In genomic region chr12:88376820-88377219, GRCm38 (mm10) we compare ENCODE assay signal across 9 mouse cellular contexts. TPM values are rescaled to one million over a fixed set of nuclear protein-coding genes. Genes with fewer than 3 reads are reported as not detected.
DNase-seq lines count a peak whose midpoint lies in the region; ATAC-seq and TF ChIP-seq lines count a peak whose summit lies in the region.
"Had no signal": no experiment of that assay in that cellular context is flagged by ENCODE, and none has a peak within 500 bp of the region (broad histone marks: within the 10 kb centered on the region; RNA-seq: fewer than 3 reads in every experiment).

No protein-coding gene starts in this region.

- H3K9me3 ChIP-seq in hindbrain, postnatal 0 days (ENCODE audit: low read length), result no peaks in the 10 kb centered on the region

- no peak overlapping the region for H3K9ac ChIP-seq in hindbrain, postnatal 0 days (replicated peaks; ENCODE audit: low read length)

- H3K4me2 ChIP-seq in hindbrain, postnatal 0 days (ENCODE audit: low read depth, low read length), result no peak overlapping the region

- peaks cover 7% of the 10 kb centered on the region; the same call in 1 of the 2 replicates for H3K36me3 ChIP-seq in hindbrain, postnatal 0 days (ENCODE audit: insufficient read depth, low read length)

- DNase-seq in frontal cortex, postnatal 10 days (ENCODE audit: low spot score in 2 of 2), result no peak
- DNase-seq in right cerebral cortex, postnatal 14 days, result peak; percentile 33
- no peak for DNase-seq in right cerebral cortex, adult 18-20 months
- DNase-seq in hindbrain, postnatal 0 days (ENCODE audit: low spot score), result peak; percentile 70
- peak; percentile 22 for DNase-seq in neural tube, embryonic 10.5 days (ENCODE audit: extremely low spot score, low spot score)
- DNase-seq in gastrocnemius, adult 8-10 months (ENCODE audit: low spot score in 2 of 2), result no peak
- no peak for DNase-seq in urinary bladder, postnatal 36 days (ENCODE audit: low spot score in 2 of 2)

- no peaks in the 10 kb centered on the region for H3K4me1 ChIP-seq in hindbrain, postnatal 0 days (ENCODE audit: insufficient read depth, low read length)

- no peak overlapping the region for H3K4me3 ChIP-seq in hindbrain, postnatal 0 days (ENCODE audit: low read length)

- H3K27ac ChIP-seq in hindbrain, postnatal 0 days, result no peak overlapping the region

- WGBS in hindbrain, postnatal 0 days, result 28% methylated on average over 10 of the region's 10 CpGs

- peak; percentile 69 for TF ChIP-seq CTCF in hindbrain, postnatal 0 days (IDR thresholded peaks at IDR 0.05; ENCODE audit: low read depth)

- ATAC-seq in frontal cortex, adult (ENCODE audit: low TSS enrichment), result peak; percentile 65
- no peak for ATAC-seq in hindbrain, postnatal 0 days

- no peaks in the 10 kb centered on the region for H3K27me3 ChIP-seq in hindbrain, postnatal 0 days (ENCODE audit: insufficient read depth, low read length)

RNA-seq across cellular contexts. Expression of gene Adck1, which starts 16.5 kb away (rescaled TPM):
- total RNA-seq in hindbrain, postnatal 0 days (2014; rRNA removed), result 44.7 and 48.7 TPM in 2 replicates
- 37.5 and 40.1 TPM in 2 replicates for polyA plus RNA-seq in hindbrain, postnatal 0 days (2015; fragmentation: Nextera tagmentation; extraction: Ambion mirVana)
- 10 to 100 TPM; 14.5 to 18.0 (median 15.9) TPM for total RNA-seq in gastrocnemius, adult 8-10 months (2022)

RNA-seq across cellular contexts. Expression of gene Gm5039, which starts 53.0 kb away (rescaled TPM):
- total RNA-seq in hindbrain, postnatal 0 days (2014; rRNA removed), result not detected in 2 replicates
- polyA plus RNA-seq in hindbrain, postnatal 0 days (2015; fragmentation: Nextera tagmentation; extraction: Ambion mirVana), result not detected in 2 replicates
- total RNA-seq in gastrocnemius, adult 8-10 months (2022), result not detected
- total RNA-seq: left cerebral cortex, postnatal 10 days had no signal

Comparison
In these comparisons a context has a peak if more than half of its experiments do, and no peak if none do; other contexts are left out.
1. DNase-seq: peak in right cerebral cortex, postnatal 14 days (single experiment), hindbrain, postnatal 0 days (single experiment) and neural tube, embryonic 10.5 days (single experiment); none in frontal cortex, postnatal 10 days (0 of 2), right cerebral cortex, adult 18-20 months (single experiment), gastrocnemius, adult 8-10 months (0 of 2) and urinary bladder, postnatal 36 days (0 of 2).